Mouse (Mus musculus): ENCODE measurements at regions not wholly inside any gene's neighbourhood (a gene's known extent, or its start where the extent isn't known, plus 50 kb on each side); places are given as distances from the start of the nearest gene placed in this dataset.

DNA sequence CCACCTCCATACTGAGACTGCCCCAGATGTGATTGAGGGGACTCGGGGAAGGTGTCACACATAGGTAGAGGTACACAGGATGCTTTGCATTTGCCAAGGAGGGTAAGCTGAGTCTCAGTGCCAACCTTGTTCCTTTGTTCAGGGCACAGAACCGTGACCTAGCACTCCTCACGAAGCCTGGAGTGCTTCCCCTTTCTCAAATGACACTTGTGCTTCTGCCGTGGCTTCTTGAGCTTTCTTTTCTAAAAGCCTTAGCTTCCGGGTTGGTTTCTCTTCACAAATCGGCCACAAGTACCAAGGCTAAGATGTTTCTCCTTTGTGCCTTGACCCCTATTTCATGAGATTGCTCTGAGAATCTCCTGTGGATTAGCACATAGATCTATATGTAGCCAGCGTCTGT is 246.2 kb upstream of the Satb1 start:
- 71% methylated on average over 7 of the region's 7 CpGs for WGBS
- no peaks in the 10 kb centered on the region for H3K4me1 ChIP-seq
- H3K4me2 ChIP-seq = no peak overlapping the region
- no peaks in the 10 kb centered on the region for H3K9me3 ChIP-seq
- H3K9ac ChIP-seq = no peak overlapping the region
- no peak overlapping the region for H3K27ac ChIP-seq
- no peaks in the 10 kb centered on the region for H3K36me3 ChIP-seq (replicated peaks)
- no peak for ATAC-seq (replicated peaks)
- H3K4me3 ChIP-seq = no peak overlapping the region
- H3K27me3 ChIP-seq (replicated peaks) = no peaks in the 10 kb centered on the region

DNA sequence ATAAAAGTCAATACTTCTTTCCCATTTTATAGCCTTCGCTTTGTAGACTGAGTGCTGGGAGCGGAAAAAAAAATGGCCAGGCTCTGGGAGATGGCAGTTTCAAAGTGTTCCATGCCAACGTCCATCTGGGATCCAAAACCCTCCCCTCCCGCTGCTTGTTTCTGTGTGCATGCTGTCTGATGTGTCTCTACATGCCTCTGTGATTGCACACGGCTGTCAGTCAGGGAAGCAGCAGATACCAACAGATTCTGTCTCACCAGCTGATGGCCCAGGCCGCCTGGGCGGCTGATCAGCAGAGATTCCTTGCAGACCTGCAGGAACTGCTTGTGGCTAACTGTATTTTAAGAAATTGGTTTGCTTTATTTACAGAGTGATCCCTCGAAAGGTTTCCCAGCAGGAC is 245.4 kb upstream of the Satb1 start:
- Histone ChIP-seq H3K4me1 (no peaks in the 10 kb centered on the region), H3K9ac (no peak overlapping the region), H3K27me3 (replicated peaks) (no peaks in the 10 kb centered on the region), H3K27ac (no peak overlapping the region), H3K9me3 (no peaks in the 10 kb centered on the region), H3K4me2 (no peak overlapping the region), H3K36me3 (replicated peaks) (no peaks in the 10 kb centered on the region), H3K4me3 (no peak overlapping the region)
- WGBS = 66% methylated on average over 8 of the region's 8 CpGs
- peak; percentile 14; the same call in 1 of the 2 replicates for ATAC-seq (replicated peaks)

DNA sequence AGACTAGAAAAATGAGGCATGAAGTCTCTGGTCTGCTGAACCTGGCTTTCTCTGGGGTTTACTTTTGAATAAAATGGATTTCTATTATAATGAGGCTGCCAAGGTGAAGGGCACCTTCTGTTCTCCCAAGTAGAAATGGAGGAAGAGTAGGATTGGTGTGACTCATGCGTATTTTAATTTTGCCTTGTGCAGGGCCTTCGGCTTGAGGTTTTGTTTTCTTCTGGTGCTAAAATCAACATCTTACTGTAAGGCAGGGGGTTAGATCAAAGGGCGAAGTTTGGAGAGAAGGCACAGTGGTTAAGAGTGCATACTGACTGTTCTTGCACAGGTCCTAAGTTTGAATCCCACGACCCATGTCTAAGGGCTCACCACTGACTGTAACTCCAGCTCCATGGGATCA is 244.9 kb upstream of the Satb1 start:
- ATAC-seq (replicated peaks) = no peak
- no peak overlapping the region for H3K4me3 ChIP-seq
- H3K4me1 ChIP-seq = no peaks in the 10 kb centered on the region
- H3K27ac ChIP-seq = no peak overlapping the region
- H3K27me3 ChIP-seq (replicated peaks) = no peaks in the 10 kb centered on the region
- no peak overlapping the region for H3K9ac ChIP-seq
- no peaks in the 10 kb centered on the region for H3K36me3 ChIP-seq (replicated peaks)
- H3K4me2 ChIP-seq = no peak overlapping the region
- WGBS = 93% methylated on average over 4 of the region's 4 CpGs
- H3K9me3 ChIP-seq = no peaks in the 10 kb centered on the region

DNA sequence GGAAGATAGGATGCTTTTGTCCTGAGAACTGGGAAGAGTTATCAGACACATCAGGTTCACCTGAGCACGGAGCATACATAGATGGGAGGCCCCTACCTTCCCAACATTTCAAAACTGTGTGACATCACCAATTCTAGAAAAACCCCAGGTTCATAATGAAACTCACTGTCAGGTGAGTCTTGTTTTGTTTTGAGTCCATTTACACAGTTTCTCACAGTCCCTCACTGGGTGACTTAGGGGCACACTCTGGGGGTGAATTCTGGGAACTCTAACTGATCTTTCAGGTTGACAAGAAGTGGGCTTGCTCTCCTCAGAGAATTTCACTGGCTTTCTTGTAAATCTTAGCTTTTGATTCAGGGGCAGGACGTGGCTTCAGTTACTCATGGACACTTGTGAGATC is 243.7 kb upstream of the Satb1 start:
- ATAC-seq (replicated peaks) = no peak
- Histone ChIP-seq H3K4me1 (no peaks in the 10 kb centered on the region), H3K4me3 (no peak overlapping the region), H3K36me3 (replicated peaks) (no peaks in the 10 kb centered on the region), H3K4me2 (no peak overlapping the region), H3K9me3 (no peaks in the 10 kb centered on the region), H3K27ac (no peak overlapping the region), H3K27me3 (replicated peaks) (no peaks in the 10 kb centered on the region), H3K9ac (no peak overlapping the region)
- WGBS = 86% methylated on average over 2 of the region's 2 CpGs

DNA sequence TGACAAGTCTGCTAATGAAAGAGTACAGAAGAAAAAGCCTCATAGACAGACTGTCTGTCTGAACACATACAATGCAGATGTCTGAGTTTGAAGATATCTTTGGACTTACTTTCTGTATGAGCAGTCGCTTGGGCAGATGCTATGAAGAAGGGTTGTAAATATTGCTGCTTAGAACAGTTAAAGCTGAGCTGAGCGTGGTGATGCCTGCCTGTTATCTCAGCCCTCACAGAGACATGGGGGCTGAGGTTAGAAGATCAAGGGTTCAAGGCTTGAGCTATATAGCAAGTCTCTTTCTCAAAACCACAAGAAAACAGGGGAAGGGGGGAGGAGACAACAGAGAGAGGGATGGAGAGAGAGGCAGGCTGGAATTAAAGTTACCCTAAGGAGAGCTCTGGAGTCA is 234.6 kb upstream of the Satb1 start:
- H3K36me3 ChIP-seq (replicated peaks) = no peaks in the 10 kb centered on the region
- WGBS = 94% methylated on average over 2 of the region's 2 CpGs
- H3K9me3 ChIP-seq = no peaks in the 10 kb centered on the region
- no peak overlapping the region for H3K4me3 ChIP-seq
- no peaks in the 10 kb centered on the region for H3K27me3 ChIP-seq (replicated peaks)
- no peak overlapping the region for H3K9ac ChIP-seq
- ATAC-seq (replicated peaks) = no peak
- H3K4me1 ChIP-seq = no peaks in the 10 kb centered on the region
- no peak overlapping the region for H3K27ac ChIP-seq
- H3K4me2 ChIP-seq = no peak overlapping the region

DNA sequence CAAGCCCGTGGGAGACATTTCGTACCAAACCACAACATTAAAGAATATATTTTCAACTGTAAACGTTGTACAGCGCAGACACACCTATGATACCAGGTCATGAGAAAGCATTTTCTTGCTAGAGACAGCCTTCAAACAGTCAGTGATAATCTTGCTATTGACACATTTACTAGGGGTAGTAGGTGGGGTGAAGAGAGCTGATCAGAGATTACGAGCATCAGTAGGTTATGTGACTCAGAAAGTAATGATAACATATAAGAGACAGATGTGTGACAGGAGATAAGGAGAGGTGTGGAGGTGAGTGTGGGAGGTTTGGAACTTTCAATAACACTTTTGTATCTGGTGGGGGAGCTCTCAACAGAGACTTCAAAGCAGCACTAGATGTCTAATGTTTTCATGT is 231.5 kb upstream of the Satb1 start:
- no peaks in the 10 kb centered on the region for H3K27me3 ChIP-seq (replicated peaks)
- no peak overlapping the region for H3K4me3 ChIP-seq
- no peak overlapping the region for H3K27ac ChIP-seq
- no peak for ATAC-seq (replicated peaks)
- H3K36me3 ChIP-seq (replicated peaks) = no peaks in the 10 kb centered on the region
- H3K9ac ChIP-seq = no peak overlapping the region
- no peaks in the 10 kb centered on the region for H3K4me1 ChIP-seq
- 93% methylated on average over 5 of the region's 5 CpGs for WGBS
- no peaks in the 10 kb centered on the region for H3K9me3 ChIP-seq
- no peak overlapping the region for H3K4me2 ChIP-seq

DNA sequence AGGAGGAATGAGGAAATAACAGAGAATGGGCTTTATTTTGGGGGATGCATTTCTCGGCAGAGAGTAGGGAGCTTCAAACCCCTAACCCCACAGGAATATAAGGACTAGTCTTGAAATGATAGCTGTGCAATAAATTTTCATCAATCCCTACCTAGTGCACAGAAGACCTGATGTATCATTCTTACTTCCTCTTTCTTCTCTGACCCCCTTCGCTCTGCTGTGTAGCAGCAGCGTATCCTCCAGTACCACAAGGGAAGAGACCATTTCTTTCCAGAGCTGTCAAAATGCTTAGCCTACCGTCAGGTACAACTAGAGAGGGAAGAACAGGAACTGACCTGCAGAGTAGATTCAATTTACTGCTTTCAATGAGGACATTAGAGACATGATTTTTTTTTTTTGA is 230.0 kb upstream of the Satb1 start:
- Histone ChIP-seq H3K4me3 (no peak overlapping the region), H3K4me1 (no peaks in the 10 kb centered on the region), H3K4me2 (no peak overlapping the region), H3K36me3 (replicated peaks) (no peaks in the 10 kb centered on the region), H3K27ac (no peak overlapping the region), H3K27me3 (replicated peaks) (no peaks in the 10 kb centered on the region), H3K9me3 (no peaks in the 10 kb centered on the region), H3K9ac (no peak overlapping the region)
- no peak for ATAC-seq (replicated peaks)
- WGBS = 88% methylated on average over 4 of the region's 4 CpGs

DNA sequence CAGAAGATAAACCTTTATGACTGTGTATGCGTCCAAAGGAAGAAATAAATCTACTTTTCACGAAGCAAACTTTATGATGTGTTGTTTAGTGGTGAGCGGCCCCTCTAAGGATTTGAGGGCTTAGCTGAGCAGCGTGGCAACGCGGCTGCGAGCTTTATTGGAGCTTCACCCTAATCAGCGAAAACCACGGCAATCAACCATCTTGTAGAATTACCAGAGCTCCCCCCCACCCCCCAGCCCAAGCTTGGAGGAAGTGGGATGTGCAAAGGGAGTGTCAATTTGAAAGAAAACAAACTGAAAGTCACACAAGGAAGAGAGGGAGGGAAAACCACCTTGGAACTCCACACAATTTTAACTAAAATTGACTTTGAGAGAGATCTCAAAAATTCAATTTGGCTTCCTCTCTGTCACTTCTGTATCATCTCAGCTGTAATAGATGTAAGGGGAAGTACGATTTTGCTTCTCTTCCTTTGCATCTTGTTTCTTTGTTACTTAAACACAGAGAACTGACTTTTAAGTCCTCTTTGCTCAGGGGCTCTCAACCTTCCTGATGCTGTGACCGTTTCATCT is 229.1 kb upstream of the Satb1 start:
- WGBS = 81% methylated on average over 11 of the region's 11 CpGs
- no peak for ATAC-seq (replicated peaks)
- no peak overlapping the region for H3K9ac ChIP-seq
- H3K4me1 ChIP-seq = no peaks in the 10 kb centered on the region
- no peak overlapping the region for H3K27ac ChIP-seq
- no peaks in the 10 kb centered on the region for H3K36me3 ChIP-seq (replicated peaks)
- no peaks in the 10 kb centered on the region for H3K9me3 ChIP-seq
- no peaks in the 10 kb centered on the region for H3K27me3 ChIP-seq (replicated peaks)
- no peak overlapping the region for H3K4me3 ChIP-seq
- H3K4me2 ChIP-seq = no peak overlapping the region

DNA sequence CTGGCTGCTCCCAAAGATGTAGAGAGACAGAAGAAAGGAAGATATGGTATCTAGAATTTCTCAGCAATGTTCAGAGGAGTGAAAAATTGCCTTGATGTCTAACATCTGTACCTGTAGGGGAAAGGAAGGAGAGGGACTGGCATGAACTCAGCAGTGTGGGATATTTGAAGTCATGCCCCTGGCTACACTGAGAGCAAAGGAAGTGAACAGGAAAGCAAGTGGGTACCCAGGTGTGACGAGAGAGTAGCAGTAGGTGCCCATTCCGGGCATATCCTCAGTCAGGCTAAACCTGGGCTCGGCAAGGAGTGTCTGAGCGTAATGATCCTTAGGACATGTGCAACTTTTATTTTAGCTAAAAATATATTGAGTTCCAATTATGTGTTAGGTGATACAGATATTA is 203.4 kb upstream of the Satb1 start:
- Histone ChIP-seq H3K4me2 (no peak overlapping the region), H3K27me3 (replicated peaks) (no peaks in the 10 kb centered on the region), H3K4me1 (no peaks in the 10 kb centered on the region), H3K4me3 (no peak overlapping the region), H3K9me3 (no peaks in the 10 kb centered on the region), H3K9ac (no peak overlapping the region), H3K27ac (no peak overlapping the region), H3K36me3 (replicated peaks) (no peaks in the 10 kb centered on the region)
- 90% methylated on average over 4 of the region's 4 CpGs for WGBS
- no peak for ATAC-seq (replicated peaks)

DNA sequence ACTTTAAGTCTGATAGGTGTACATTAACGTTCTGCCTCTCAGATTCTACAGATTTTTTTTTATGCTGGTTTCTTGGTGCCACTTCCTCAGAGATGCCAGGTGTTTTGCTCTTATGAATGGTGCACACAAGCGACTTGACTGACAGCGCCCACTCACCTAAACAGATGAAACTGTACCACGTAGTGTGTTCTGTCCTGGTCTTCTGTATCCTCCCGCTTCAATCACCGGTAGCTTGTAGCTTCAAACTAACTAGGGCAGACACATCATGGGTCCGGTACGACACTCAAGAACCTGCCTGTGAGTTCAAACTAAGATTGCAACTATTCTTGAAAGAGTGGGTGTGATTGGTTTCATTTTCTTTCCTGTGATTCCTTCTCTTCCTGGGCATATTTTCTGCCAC is 198.0 kb upstream of the Satb1 start:
- WGBS = 94% methylated on average over 8 of the region's 8 CpGs
- Histone ChIP-seq H3K36me3 (replicated peaks) (no peaks in the 10 kb centered on the region), H3K4me3 (no peak overlapping the region), H3K4me1 (no peaks in the 10 kb centered on the region), H3K9ac (no peak overlapping the region), H3K9me3 (no peaks in the 10 kb centered on the region), H3K27ac (no peak overlapping the region), H3K27me3 (replicated peaks) (no peaks in the 10 kb centered on the region), H3K4me2 (no peak overlapping the region)
- no peak for ATAC-seq (replicated peaks)

DNA sequence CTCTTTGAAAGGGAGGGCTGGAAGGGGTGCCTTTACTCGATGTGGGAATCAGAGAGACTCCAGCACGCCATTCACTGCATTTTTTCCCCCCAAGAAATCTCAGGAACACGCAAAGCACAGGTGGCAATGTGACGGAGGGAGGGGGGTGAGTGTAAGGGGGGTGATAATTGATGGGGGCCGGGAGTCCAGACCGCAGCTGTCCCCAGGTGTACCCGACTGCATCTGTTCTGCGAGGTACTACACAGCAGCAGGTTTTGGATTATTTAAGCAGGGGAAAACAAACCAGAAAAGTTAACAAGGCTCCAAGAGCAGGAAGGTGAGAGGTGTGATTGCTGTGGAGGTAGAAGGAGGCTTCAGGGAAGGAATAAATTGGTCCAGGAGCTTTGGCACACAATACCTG is 153.8 kb upstream of the Satb1 start:
- Histone ChIP-seq H3K4me2 (no peak overlapping the region), H3K36me3 (replicated peaks) (no peaks in the 10 kb centered on the region), H3K4me1 (no peaks in the 10 kb centered on the region), H3K4me3 (no peak overlapping the region), H3K27me3 (replicated peaks) (no peaks in the 10 kb centered on the region), H3K9ac (no peak overlapping the region), H3K9me3 (no peaks in the 10 kb centered on the region), H3K27ac (no peak overlapping the region)
- ATAC-seq (replicated peaks) = peak; percentile 65; the same call in 1 of the 2 replicates
- 62% methylated on average over 8 of the region's 8 CpGs for WGBS

DNA sequence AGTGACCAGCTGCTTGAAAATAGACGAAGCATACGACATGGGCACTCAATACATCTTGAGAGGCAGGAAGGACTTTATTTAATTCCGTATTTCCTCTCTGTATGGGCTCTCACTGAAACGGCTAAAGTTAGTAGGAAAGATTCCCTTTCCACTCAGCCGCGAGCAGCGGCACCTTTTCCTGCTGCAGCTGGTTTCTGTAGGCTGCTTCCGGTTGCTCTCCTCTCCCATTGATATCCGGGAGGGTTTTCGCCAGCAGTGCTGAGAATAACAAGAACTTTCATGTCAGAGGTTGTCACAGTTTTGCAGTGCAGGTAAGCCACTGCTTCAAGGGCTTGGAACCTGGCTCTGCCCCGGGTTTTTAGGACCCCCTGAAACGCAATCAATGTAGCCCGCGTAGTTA is 153.1 kb upstream of the Satb1 start:
- ATAC-seq (replicated peaks) = peak; percentile 58; the same call in 1 of the 2 replicates
- H3K9me3 ChIP-seq = no peaks in the 10 kb centered on the region
- WGBS = 71% methylated on average over 14 of the region's 14 CpGs
- no peak overlapping the region for H3K4me3 ChIP-seq
- no peak overlapping the region for H3K27ac ChIP-seq
- no peaks in the 10 kb centered on the region for H3K4me1 ChIP-seq
- no peak overlapping the region for H3K4me2 ChIP-seq
- no peaks in the 10 kb centered on the region for H3K36me3 ChIP-seq (replicated peaks)
- no peaks in the 10 kb centered on the region for H3K27me3 ChIP-seq (replicated peaks)
- no peak overlapping the region for H3K9ac ChIP-seq

DNA sequence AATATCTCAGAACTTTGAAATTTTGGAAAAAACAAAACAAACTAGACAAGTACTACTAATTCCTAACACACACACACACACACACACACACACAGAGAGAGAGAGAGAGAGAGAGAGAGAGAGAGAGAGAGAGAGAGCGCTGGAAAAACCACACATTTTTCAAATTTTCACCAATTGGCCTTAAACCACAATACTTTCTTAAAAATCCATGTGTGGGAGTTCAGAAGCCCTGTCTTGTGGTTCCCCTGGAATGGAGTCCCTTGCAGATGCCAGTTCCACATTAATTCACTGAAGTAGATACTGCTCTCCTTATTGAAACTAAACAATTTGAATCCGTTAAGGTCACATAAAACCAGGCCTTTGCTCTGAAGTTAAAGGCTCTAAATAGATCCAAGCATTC is 146.0 kb upstream of the Satb1 start:
- ATAC-seq (replicated peaks) = no peak
- 86% methylated on average over 2 of the region's 2 CpGs for WGBS
- no peak overlapping the region for H3K4me2 ChIP-seq

More for the DNA sequence above, 146.0 kb upstream of the Satb1 start:
- Histone ChIP-seq H3K27ac (no peak overlapping the region), H3K27me3 (replicated peaks) (no peaks in the 10 kb centered on the region), H3K36me3 (replicated peaks) (no peaks in the 10 kb centered on the region), H3K9me3 (no peaks in the 10 kb centered on the region), H3K9ac (no peak overlapping the region), H3K4me1 (no peaks in the 10 kb centered on the region), H3K4me3 (no peak overlapping the region)

Data from midbrain, embryonic 15.5 days (tissue).